Mouse (Mus musculus) forebrain, postnatal 0 days (tissue): ENCODE results near the gene Glp2r. TPM values are rescaled to one million over a fixed set of nuclear protein-coding genes. Genes with fewer than 3 reads are reported as not detected.

Source experiments
- ATAC-seq: fragments of 200-750 bp; cut with Nextera tagmentation; 2 replicates; pipeline ENCODE4 v1.8.0; 2017; ENCODE audit warnings: mild to moderate bottlenecking, moderate library complexity
- DNase-seq: peaks from one replicate; pipeline ENCODE4 v3.0.0-alpha.2; 2015
- H3K27ac ChIP-seq: fragments of 300-500 bp; sonication (generic); 2 replicates; pipeline ENCODE4 v1.5.1; 2014; ENCODE audit warnings: low read depth, mild to moderate bottlenecking, antibody characterized with exemption, low read length, moderate library complexity, mixed read lengths
- H3K27me3 ChIP-seq: fragments of 300-500 bp; sonication (generic); 2 replicates; pipeline ENCODE4 v1.6.1; 2014; ENCODE audit warnings: mild to moderate bottlenecking, low read length, mixed read lengths; ENCODE audit not compliant: insufficient read depth
- H3K36me3 ChIP-seq: fragments of 300-500 bp; sonication (generic); 2 replicates; pipeline ENCODE4 v1.6.1; 2014; ENCODE audit warnings: mild to moderate bottlenecking, moderate library complexity; ENCODE audit not compliant: insufficient read depth
- H3K4me1 ChIP-seq: fragments of 300-500 bp; sonication (generic); 2 replicates; pipeline ENCODE4 v1.6.1; 2014; ENCODE audit warnings: antibody characterized with exemption; ENCODE audit not compliant: insufficient read depth
- H3K4me2 ChIP-seq: fragments of 300-500 bp; sonication (generic); 2 replicates; pipeline ENCODE4 v1.6.1; 2014; ENCODE audit warnings: low read depth, mild to moderate bottlenecking, moderate library complexity
- H3K4me3 ChIP-seq: fragments of 300-500 bp; sonication (generic); 2 replicates; pipeline ENCODE4 v1.5.1; 2014; ENCODE audit warnings: low read depth, low read length, mixed read lengths
- H3K9ac ChIP-seq: fragments of 300-500 bp; sonication (generic); 2 replicates; pipeline ENCODE4 v1.6.1; 2014; ENCODE audit warnings: mild to moderate bottlenecking
- H3K9me3 ChIP-seq: fragments of 300-500 bp; sonication (generic); 2 replicates; pipeline ENCODE4 v1.6.1; 2016; ENCODE audit warnings: low read length
- CTCF ChIP-seq: sonication (generic); IDR thresholded peaks from 2 replicates; pipeline ENCODE4 v1.5.1; 2016; ENCODE audit warnings: antibody characterized with exemption, control low read depth, low read depth
- WGBS: fragments of 180-500 bp; shearing (Covaris S2); extraction: QIAGEN DNeasy Blood & Tissue Kit; methylation state at CpG from one replicate; pipeline ENCODE4 v1.1.7; 2014; 5-methylcytosine and 5-hydroxymethylcytosine counted together
- polyA plus RNA-seq: library from polyadenylated mRNA; unstranded; fragments of >200 nt; fragmentation: Nextera tagmentation; extraction: Ambion mirVana; gene quantifications from 2 replicates; pipeline ENCODE4 v1.2.1, GENCODE M21; 2015
- total RNA-seq: library from RNA; depleted of rRNA; stranded (reverse); fragments of >200 nt; gene quantifications from 2 replicates; pipeline ENCODE4 v1.2.3, GENCODE M21; 2014

The Glp2r gene
- total and polyA plus RNA-seq, 2 experiments from 2014 or later, result 0.05 to 0.07 TPM

- Histone ChIP-seq H3K27me3 (no peaks in the 10 kb centered on the region), H3K4me2 (no peak overlapping the region), H3K36me3 (no peaks in the 10 kb centered on the region), H3K9ac (no peak overlapping the region), H3K9me3 (no peaks in the 10 kb centered on the region), H3K4me3 (no peak overlapping the region), H3K27ac (no peak overlapping the region), H3K4me1 (no peaks in the 10 kb centered on the region)
- DNase-seq (no peak), ATAC-seq (no peak)
- no peak for TF ChIP-seq CTCF
- 76% methylated on average over 15 of the region's 15 CpGs for WGBS
Measured at GRCm38 (mm10) chr11:67757373-67758167, 13.4 kb downstream of the Glp2r start.

DNA sequence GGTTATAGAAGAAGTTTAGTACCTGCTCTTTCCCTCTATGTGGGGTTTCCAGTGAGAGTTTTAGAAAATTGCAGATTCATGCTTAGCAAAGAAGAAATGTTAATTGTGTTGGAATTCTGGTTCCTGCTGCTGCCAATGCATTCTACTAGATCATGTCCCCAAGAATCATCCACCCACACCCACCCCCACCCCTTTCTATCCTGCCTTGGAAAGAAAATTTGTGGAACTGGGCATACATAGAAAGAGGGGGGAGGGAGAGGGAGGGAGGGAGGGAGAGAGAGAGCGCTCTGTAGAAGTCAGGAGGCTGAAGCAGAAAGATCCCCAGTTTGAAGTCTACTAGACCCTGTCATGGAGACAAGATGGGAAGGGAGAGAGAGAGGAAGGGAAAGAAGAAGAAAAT is 14.7 kb downstream of the Glp2r start:
- ATAC-seq, result no peak
- H3K4me3 ChIP-seq, result no peak overlapping the region
- H3K9me3 ChIP-seq, result no peaks in the 10 kb centered on the region
- H3K27ac ChIP-seq, result no peak overlapping the region
- DNase-seq, result no peak
- 95% methylated on average over 1 of the region's 1 CpGs for WGBS
- H3K27me3 ChIP-seq, result no peaks in the 10 kb centered on the region
- no peaks in the 10 kb centered on the region for H3K4me1 ChIP-seq
- no peak for TF ChIP-seq CTCF
- H3K9ac ChIP-seq, result no peak overlapping the region
- H3K36me3 ChIP-seq, result no peaks in the 10 kb centered on the region
- no peak overlapping the region for H3K4me2 ChIP-seq

- H3K27ac ChIP-seq, result no peak overlapping the region
- H3K36me3 ChIP-seq, result no peaks in the 10 kb centered on the region
- TF ChIP-seq CTCF, result 0 out of 2 replicates have a peak, but pooled peaks have one; percentile 14
- no peaks in the 10 kb centered on the region for H3K27me3 ChIP-seq
- H3K4me3 ChIP-seq, result no peak overlapping the region
- DNase-seq (no peak), ATAC-seq (no peak)
- H3K9me3 ChIP-seq, result no peaks in the 10 kb centered on the region
- no peaks in the 10 kb centered on the region for H3K4me1 ChIP-seq
- H3K9ac ChIP-seq, result no peak overlapping the region
- no peak overlapping the region for H3K4me2 ChIP-seq
Measured at GRCm38 (mm10) chr11:67741569-67741968, 29.4 kb downstream of the Glp2r start.

GRCm38 (mm10) chr11:67738846-67739490 is 32.0 kb downstream of the Glp2r start:
- H3K9me3 ChIP-seq, result no peaks in the 10 kb centered on the region
- H3K4me3 ChIP-seq, result no peak overlapping the region
- no peak overlapping the region for H3K4me2 ChIP-seq
- 76% methylated on average over 5 of the region's 5 CpGs for WGBS
- no peaks in the 10 kb centered on the region for H3K36me3 ChIP-seq
- ATAC-seq, result no peak
- H3K27ac ChIP-seq, result no peak overlapping the region
- no peaks in the 10 kb centered on the region for H3K4me1 ChIP-seq
- no peak for TF ChIP-seq CTCF
- DNase-seq, result peak; percentile 46
- H3K27me3 ChIP-seq, result no peaks in the 10 kb centered on the region
- no peak overlapping the region for H3K9ac ChIP-seq

DNA sequence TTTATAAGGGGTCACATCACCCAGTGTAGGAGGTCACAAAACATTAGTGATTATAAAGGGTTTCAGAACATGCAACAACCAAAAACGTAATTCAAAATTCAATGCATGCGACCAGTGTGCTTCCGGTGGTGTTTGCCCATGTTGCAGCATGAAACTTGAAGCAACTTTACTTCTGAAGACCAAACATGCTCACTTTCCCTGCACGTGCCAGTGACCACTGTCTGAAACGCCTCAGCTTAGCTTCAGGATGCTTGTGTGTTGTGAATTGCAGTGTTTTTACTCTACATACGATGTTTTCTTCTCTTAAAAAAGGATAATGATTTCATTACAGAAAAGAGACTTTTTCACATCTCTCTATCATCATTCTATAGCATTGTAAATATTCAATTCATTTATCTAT is 32.6 kb downstream of the Glp2r start:
- Histone ChIP-seq H3K4me3 (no peak overlapping the region), H3K27ac (no peak overlapping the region), H3K36me3 (no peaks in the 10 kb centered on the region), H3K27me3 (no peaks in the 10 kb centered on the region), H3K4me1 (no peaks in the 10 kb centered on the region), H3K9me3 (no peaks in the 10 kb centered on the region), H3K4me2 (no peak overlapping the region), H3K9ac (no peak overlapping the region)
- no peak for ATAC-seq
- DNase-seq, result no peak
- no peak for TF ChIP-seq CTCF
- 88% methylated on average over 6 of the region's 6 CpGs for WGBS

DNA sequence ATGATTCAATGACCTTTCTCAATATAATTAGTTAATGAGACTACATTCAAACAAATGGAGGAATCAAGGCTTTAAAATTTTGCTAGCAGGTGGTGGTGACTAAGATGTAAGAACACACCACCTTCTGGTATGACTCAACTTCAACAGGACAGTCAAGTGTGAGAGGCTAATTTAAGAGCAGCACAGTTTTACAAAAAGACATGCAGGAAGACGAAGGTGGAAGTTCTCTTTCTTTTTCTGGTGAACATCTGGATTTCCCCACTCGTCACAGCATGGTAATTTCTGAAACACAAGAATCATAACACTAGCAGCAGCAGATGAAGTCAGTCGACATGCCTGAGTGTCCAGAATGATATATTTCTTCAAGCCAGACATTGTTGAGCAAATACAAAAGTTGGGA is 36.4 kb downstream of the Glp2r start:
- Histone ChIP-seq H3K36me3 (no peaks in the 10 kb centered on the region), H3K4me3 (no peak overlapping the region), H3K27ac (no peak overlapping the region), H3K4me2 (no peak overlapping the region), H3K27me3 (no peaks in the 10 kb centered on the region), H3K9ac (no peak overlapping the region), H3K4me1 (no peaks in the 10 kb centered on the region), H3K9me3 (no peaks in the 10 kb centered on the region)
- DNase-seq, result no peak
- no peak for ATAC-seq
- WGBS, result 72% methylated on average over 3 of the region's 3 CpGs
- TF ChIP-seq CTCF, result no peak

DNA sequence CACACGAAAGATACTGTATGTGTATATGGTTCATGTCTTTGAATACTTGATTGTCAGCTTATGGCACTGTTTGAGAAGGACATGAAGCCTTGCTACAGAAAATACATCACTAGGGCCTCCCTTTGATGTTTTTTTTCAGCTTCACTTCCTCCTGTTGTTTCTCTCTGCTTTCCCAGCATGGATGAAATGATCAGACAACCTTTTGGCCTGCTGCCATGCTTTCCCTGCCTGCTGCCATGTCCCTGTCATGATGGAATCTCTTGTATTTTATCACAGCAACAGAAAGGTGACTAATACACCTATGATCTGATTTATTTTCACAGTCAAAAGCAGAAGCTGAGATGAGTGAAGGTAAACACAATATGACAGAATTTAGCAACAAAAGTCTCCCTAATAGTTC is 37.2 kb downstream of the Glp2r start:
- no peak for ATAC-seq
- Histone ChIP-seq H3K4me2 (no peak overlapping the region), H3K27ac (no peak overlapping the region), H3K9ac (no peak overlapping the region), H3K27me3 (no peaks in the 10 kb centered on the region), H3K9me3 (no peaks in the 10 kb centered on the region), H3K36me3 (no peaks in the 10 kb centered on the region), H3K4me1 (no peaks in the 10 kb centered on the region), H3K4me3 (no peak overlapping the region)
- WGBS, result 88% methylated on average over 1 of the region's 1 CpGs
- no peak for DNase-seq
- no peak for TF ChIP-seq CTCF
